Mouse (Mus musculus) heart, embryonic 16.5 days (tissue): ENCODE results near the gene Olfr902. TPM values are rescaled to one million over a fixed set of nuclear protein-coding genes. Genes with fewer than 3 reads are reported as not detected.

Experiments used
- ATAC-seq: fragments of 200-750 bp; cut with Nextera tagmentation; replicated peaks from 2 replicates; pipeline ENCODE4 v1.8.0; 2017; ENCODE audit warnings: moderate number of reproducible peaks; ENCODE audit not compliant: insufficient read depth, low FRiP score; ENCODE audit errors: extremely low read depth
- H3K27ac ChIP-seq: fragments of 300-500 bp; sonication (generic); 2 replicates; pipeline ENCODE4 v1.5.1; 2014; ENCODE audit warnings: mild to moderate bottlenecking, low read length, control low read depth, moderate library complexity
- H3K27me3 ChIP-seq: fragments of 300-500 bp; sonication (generic); 2 replicates; pipeline ENCODE4 v1.6.1; 2014; ENCODE audit warnings: low read length, mixed read lengths; ENCODE audit not compliant: control insufficient read depth, insufficient read depth
- H3K36me3 ChIP-seq: fragments of 300-500 bp; sonication (generic); 2 replicates; pipeline ENCODE4 v1.6.1; 2014; ENCODE audit not compliant: control insufficient read depth, insufficient read depth
- H3K4me1 ChIP-seq: fragments of 300-500 bp; sonication (generic); 2 replicates; pipeline ENCODE4 v1.6.1; 2014; ENCODE audit warnings: low read length, mixed read lengths; ENCODE audit not compliant: control insufficient read depth, insufficient read depth
- H3K4me2 ChIP-seq: fragments of 300-500 bp; sonication (generic); 2 replicates; pipeline ENCODE4 v1.6.1; 2014; ENCODE audit warnings: low read depth, mild to moderate bottlenecking, control low read depth, low read length
- H3K4me3 ChIP-seq: fragments of 300-500 bp; sonication (generic); 2 replicates; pipeline ENCODE4 v1.5.1; 2014; ENCODE audit warnings: mild to moderate bottlenecking, control low read depth, low read length
- H3K9ac ChIP-seq: fragments of 300-500 bp; sonication (generic); 2 replicates; pipeline ENCODE4 v1.6.1; 2014; ENCODE audit warnings: low read length, control low read depth
- H3K9me3 ChIP-seq: fragments of 300-500 bp; sonication (generic); replicated peaks from 2 replicates; pipeline ENCODE4 v1.6.1; 2016; ENCODE audit warnings: low read length; ENCODE audit not compliant: control insufficient read depth
- WGBS: fragments of 180-500 bp; shearing (Covaris S2); extraction: QIAGEN DNeasy Blood & Tissue Kit; methylation state at CpG from one replicate; pipeline ENCODE4 v1.1.7; 2014; 5-methylcytosine and 5-hydroxymethylcytosine counted together
- polyA plus RNA-seq: library from polyadenylated mRNA; unstranded; fragments of >200 nt; fragmentation: Nextera tagmentation; extraction: Ambion mirVana; gene quantifications from 2 replicates; pipeline ENCODE4 v1.2.1, GENCODE M21; 2015

Gene Olfr902
- polyA plus RNA-seq, 1 experiment from 2014 or later: not detected

DNA sequence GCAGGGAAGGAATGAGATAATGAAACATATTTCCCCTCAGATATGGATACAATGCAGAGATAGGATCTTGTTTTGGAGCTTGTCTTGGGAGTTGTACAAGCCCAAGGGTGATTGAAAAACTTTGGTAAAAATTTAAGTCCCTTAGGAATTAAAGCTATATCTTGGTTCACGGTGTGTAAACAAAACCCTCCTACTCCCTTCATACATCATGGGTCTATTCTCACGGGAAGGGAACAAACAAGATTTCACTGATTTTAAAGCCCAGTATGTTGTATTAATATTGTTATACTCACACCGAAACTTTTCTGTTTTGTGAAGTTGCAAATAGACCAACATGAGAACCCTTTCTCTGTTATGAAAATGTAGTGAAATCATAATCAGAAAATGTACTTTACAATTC lies 39.3 kb downstream of the Olfr902 start, which contains the start of gene Olfr906:
Olfr906 (plus strand) TSS at position 301 of the 400 bp plus-strand sequence.
- no peak within 1 kb of the TSS for H3K4me3 ChIP-seq
- H3K9ac ChIP-seq: no peak within 1 kb of the TSS
- H3K27ac ChIP-seq: no peak within 1 kb of the TSS
- no peak for ATAC-seq
- H3K36me3 ChIP-seq: no peaks in the 10 kb centered on the region
- no peaks in the 10 kb centered on the region for H3K4me1 ChIP-seq
- 68% methylated on average over 3 of the region's 3 CpGs for WGBS
- no peak within 1 kb of the TSS for H3K4me2 ChIP-seq
- no peaks in the 10 kb centered on the region for H3K9me3 ChIP-seq
- H3K27me3 ChIP-seq: no peaks in the 10 kb centered on the region

GRCm38 (mm10) chr9:38495501-38495900 lies 48.0 kb downstream of the Olfr902 start, which contains the start of gene Olfr907:
Gene Olfr907, plus strand, starts transcription at chr9:38495801.
- Histone ChIP-seq H3K4me2 (no peak within 1 kb of the TSS), H3K4me3 (no peak within 1 kb of the TSS), H3K27me3 (no peaks in the 10 kb centered on the region), H3K4me1 (no peaks in the 10 kb centered on the region), H3K9me3 (no peaks in the 10 kb centered on the region), H3K36me3 (no peaks in the 10 kb centered on the region), H3K27ac (no peak within 1 kb of the TSS), H3K9ac (no peak within 1 kb of the TSS)
- ATAC-seq: no peak
- WGBS: 62% methylated on average over 2 of the region's 2 CpGs

Other genes starting within 250 kb of the Olfr902 start
- gene Olfr893, start 239.3 kb upstream of the Olfr902 start, polyA plus RNA-seq: not detected in 2 replicates
- not detected in 2 replicates for gene Olfr894, start 229.6 kb upstream of the Olfr902 start, polyA plus RNA-seq
- gene Olfr143, start 194.9 kb upstream of the Olfr902 start, polyA plus RNA-seq: not detected in 2 replicates
- gene Olfr895, start 179.8 kb upstream of the Olfr902 start, polyA plus RNA-seq: not detected in 2 replicates
- not detected in 2 replicates for gene Olfr896-ps1, start 156.5 kb upstream of the Olfr902 start, polyA plus RNA-seq
- gene Olfr25, start 118.6 kb upstream of the Olfr902 start, polyA plus RNA-seq: not detected in 2 replicates
- gene Olfr898, start 99.2 kb upstream of the Olfr902 start, polyA plus RNA-seq: not detected in 2 replicates
- gene Olfr250, start 80.8 kb upstream of the Olfr902 start, polyA plus RNA-seq: not detected in 2 replicates
- gene Olfr251, start 70.6 kb upstream of the Olfr902 start, polyA plus RNA-seq: not detected in 2 replicates
- gene Olfr147, start 46.0 kb upstream of the Olfr902 start, polyA plus RNA-seq: not detected in 2 replicates
- gene Olfr901, start 18.2 kb upstream of the Olfr902 start, polyA plus RNA-seq: not detected in 2 replicates
- gene Olfr904, start 15.5 kb downstream of the Olfr902 start, polyA plus RNA-seq: not detected in 2 replicates
- gene Olfr905, start 23.5 kb downstream of the Olfr902 start, polyA plus RNA-seq: not detected in 2 replicates
- not detected in 2 replicates for gene Olfr906, start 39.4 kb downstream of the Olfr902 start, polyA plus RNA-seq
- gene Olfr907, start 48.1 kb downstream of the Olfr902 start, polyA plus RNA-seq: not detected in 2 replicates
- gene Olfr911-ps1, start 73.9 kb downstream of the Olfr902 start, polyA plus RNA-seq: not detected in 2 replicates
- not detected in 2 replicates for gene Olfr910, start 90.2 kb downstream of the Olfr902 start, polyA plus RNA-seq
- gene Olfr912, start 132.5 kb downstream of the Olfr902 start, polyA plus RNA-seq: not detected in 2 replicates
- not detected in 2 replicates for gene Olfr913, start 145.1 kb downstream of the Olfr902 start, polyA plus RNA-seq
- gene Olfr914, start 157.4 kb downstream of the Olfr902 start, polyA plus RNA-seq: not detected in 2 replicates
- not detected in 2 replicates for gene Olfr916, start 212.2 kb downstream of the Olfr902 start, polyA plus RNA-seq
- not detected in 2 replicates for gene Olfr917, start 218.2 kb downstream of the Olfr902 start, polyA plus RNA-seq
- gene Olfr918, start 226.9 kb downstream of the Olfr902 start, polyA plus RNA-seq: not detected in 2 replicates